Mouse (Mus musculus) spleen, adult 2 months (tissue): ENCODE data around the gene Ptprj.

Experiments
- CTCF ChIP-seq: fragments of 200-500 bp; IDR thresholded peaks from 2 replicates; pipeline ENCODE4 v1.5.1; 2011; ENCODE audit warnings: mild to moderate bottlenecking, inconsistent platforms; ENCODE audit not compliant: insufficient read depth, insufficient read length, insufficient replicate concordance; ENCODE audit errors: extremely low read depth
- POLR2A ChIP-seq: fragments of 200-500 bp; IDR thresholded peaks from 2 replicates; pipeline ENCODE4 v1.6.1; 2011; ENCODE audit warnings: low read depth, low read length, inconsistent platforms

DNA sequence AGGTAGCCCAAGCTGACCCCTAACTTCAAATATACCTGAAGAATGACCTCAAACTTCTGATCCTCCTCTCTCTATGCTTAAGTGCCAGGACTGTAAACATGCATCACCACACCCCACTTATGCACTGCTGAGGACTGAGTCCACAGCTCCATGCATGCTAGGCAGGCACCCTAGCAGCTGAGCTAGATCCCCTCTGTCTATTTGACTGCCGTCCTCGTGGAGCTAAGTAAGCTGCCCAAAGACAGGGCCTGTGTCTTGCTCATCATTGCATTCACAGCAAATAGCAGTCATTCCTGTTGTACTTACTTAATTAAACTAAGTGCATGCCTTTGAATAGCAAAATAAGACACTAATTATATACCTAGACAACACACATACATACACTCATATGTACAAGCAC, 2.4 kb upstream of the Ptprj start:
- TF ChIP-seq CTCF (no peak), POLR2A (no peak)
